Mouse (Mus musculus) cerebellum, adult 8-10 months (tissue): Measurements from ENCODE around the gene Duxf3.
"Not testable (repeated sequence)": the region's sequence is repeated elsewhere in the genome, so short reads cannot be mapped to it uniquely, and the experiment has no call there.

Source experiments
- DNase-seq: peaks from one replicate; pipeline ENCODE4 v3.0.0; 2022

Gene Duxf3

GRCm38 (mm10) chr10:58221571-58221970 is 10.9 kb downstream of the Duxf3 start:
- not testable (repeated sequence) for DNase-seq

- DNase-seq, result no peak
Measured at GRCm38 (mm10) chr10:58220726-58221125, 11.7 kb downstream of the Duxf3 start.

GRCm38 (mm10) chr10:58217366-58217765 is 15.1 kb downstream of the Duxf3 start:
- no peak for DNase-seq

GRCm38 (mm10) chr10:58215353-58215752 is 17.1 kb downstream of the Duxf3 start:
- DNase-seq, result no peak

- DNase-seq, result no peak
Measured at GRCm38 (mm10) chr10:58214934-58215333, 17.5 kb downstream of the Duxf3 start.

- DNase-seq, result no peak
Measured at GRCm38 (mm10) chr10:58214497-58214896, 18.0 kb downstream of the Duxf3 start.

- DNase-seq, result no peak
Measured at GRCm38 (mm10) chr10:58212230-58212629, 20.2 kb downstream of the Duxf3 start.

GRCm38 (mm10) chr10:58211213-58211612 is 21.3 kb downstream of the Duxf3 start:
- DNase-seq, result no peak

DNA sequence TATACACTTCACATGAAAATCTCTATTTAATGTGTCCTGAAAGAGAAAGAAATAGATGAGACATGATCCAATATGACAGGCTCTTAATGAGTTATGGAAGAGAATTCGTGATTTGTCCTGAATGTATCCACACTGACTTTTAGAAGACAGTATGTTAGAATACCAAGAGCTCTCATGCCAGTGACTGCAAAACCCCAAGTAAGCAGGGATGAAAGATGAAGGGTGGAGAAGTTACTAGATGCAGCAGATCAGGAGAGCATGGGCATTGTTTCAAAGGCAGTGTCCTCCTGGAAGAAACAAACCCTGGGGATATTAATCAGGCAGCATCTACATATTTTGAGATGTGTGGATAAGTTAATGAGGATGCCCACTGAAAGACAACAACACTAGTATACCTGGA is 22.0 kb downstream of the Duxf3 start:
- no peak for DNase-seq

- no peak for DNase-seq
Measured at GRCm38 (mm10) chr10:58209710-58210467, 22.6 kb downstream of the Duxf3 start.

GRCm38 (mm10) chr10:58206639-58207404 is 25.7 kb downstream of the Duxf3 start:
- no peak for DNase-seq

GRCm38 (mm10) chr10:58205986-58206385 is 26.5 kb downstream of the Duxf3 start:
- no peak for DNase-seq
